Mouse (Mus musculus) liver, embryonic 13.5 days (tissue): Measurements from ENCODE around the gene Xpo6. TPM values are rescaled to one million over a fixed set of nuclear protein-coding genes. Genes with fewer than 3 reads are reported as not detected.

ENCODE experiments used
- ATAC-seq: fragments of 200-750 bp; cut with Nextera tagmentation; 2 replicates; pipeline ENCODE4 v1.8.0; 2017; ENCODE audit warnings: low read depth, mild to moderate bottlenecking, moderate number of reproducible peaks, moderate library complexity
- DNase-seq: peaks from one replicate; pipeline ENCODE4 v3.0.0; 2022
- H3K27ac ChIP-seq: fragments of 300-500 bp; sonication (generic); 2 replicates; pipeline ENCODE4 v1.5.1; 2015; ENCODE audit warnings: moderate library complexity, mild to moderate bottlenecking, inconsistent platforms
- H3K27me3 ChIP-seq: fragments of 300-500 bp; sonication (generic); 2 replicates; pipeline ENCODE4 v1.6.1; 2015; ENCODE audit warnings: mild to moderate bottlenecking, inconsistent platforms
- H3K36me3 ChIP-seq: fragments of 300-500 bp; sonication (generic); 2 replicates; pipeline ENCODE4 v1.6.1; 2015; ENCODE audit warnings: mild to moderate bottlenecking, inconsistent platforms
- H3K4me1 ChIP-seq: fragments of 300-500 bp; sonication (generic); replicated peaks from 2 replicates; pipeline ENCODE4 v1.6.1; 2015; ENCODE audit warnings: inconsistent platforms
- H3K4me2 ChIP-seq: fragments of 300-500 bp; sonication (generic); 2 replicates; pipeline ENCODE4 v1.6.1; 2015; ENCODE audit warnings: inconsistent platforms, mild to moderate bottlenecking, moderate library complexity
- H3K4me3 ChIP-seq: fragments of 300-500 bp; sonication (generic); replicated peaks from 2 replicates; pipeline ENCODE4 v1.5.1; 2015; ENCODE audit warnings: mild to moderate bottlenecking, inconsistent platforms
- H3K9ac ChIP-seq: fragments of 300-500 bp; sonication (generic); 2 replicates; pipeline ENCODE4 v1.6.1; 2015; ENCODE audit warnings: mild to moderate bottlenecking, inconsistent platforms
- H3K9me3 ChIP-seq: fragments of 300-500 bp; sonication (generic); replicated peaks from 2 replicates; pipeline ENCODE4 v1.6.1; 2016; ENCODE audit warnings: inconsistent platforms
- WGBS: fragments of 180-500 bp; shearing (Covaris S2); methylation state at CpG from one replicate; pipeline ENCODE4 v1.1.7; 2015; ENCODE audit not compliant: insufficient replicate concordance; 5-methylcytosine and 5-hydroxymethylcytosine counted together
- polyA plus RNA-seq: library from polyadenylated mRNA; unstranded; fragments of >200 nt; fragmentation: Nextera tagmentation; extraction: Ambion mirVana; gene quantifications from 2 replicates; pipeline ENCODE4 v1.2.1, GENCODE M21; 2015

Xpo6 gene
- polyA plus RNA-seq = 19.5 and 20.6 TPM in 2 replicates

GRCm38 (mm10) chr7:126200178-126200996 is at the start of gene Xpo6:
Xpo6 (minus strand) TSS chr7:126200501.
- peak within 1 kb of the TSS; percentile 94 for H3K4me2 ChIP-seq
- peaks cover 47% of the 10 kb centered on the region for H3K4me1 ChIP-seq
- WGBS = under 1% methylated on average over 57 of the region's 57 CpGs
- H3K27ac ChIP-seq = peak within 1 kb of the TSS; percentile 82
- H3K36me3 ChIP-seq = no peaks in the 10 kb centered on the region
- H3K9me3 ChIP-seq = no peaks in the 10 kb centered on the region
- peak within 1 kb of the TSS; percentile 99 for H3K9ac ChIP-seq
- ATAC-seq (peak; percentile 98), DNase-seq (peak; percentile 94)
- H3K4me3 ChIP-seq = peak within 1 kb of the TSS; percentile 97
- H3K27me3 ChIP-seq = peaks cover 6% of the 10 kb centered on the region; the same call in 1 of the 2 replicates

DNA sequence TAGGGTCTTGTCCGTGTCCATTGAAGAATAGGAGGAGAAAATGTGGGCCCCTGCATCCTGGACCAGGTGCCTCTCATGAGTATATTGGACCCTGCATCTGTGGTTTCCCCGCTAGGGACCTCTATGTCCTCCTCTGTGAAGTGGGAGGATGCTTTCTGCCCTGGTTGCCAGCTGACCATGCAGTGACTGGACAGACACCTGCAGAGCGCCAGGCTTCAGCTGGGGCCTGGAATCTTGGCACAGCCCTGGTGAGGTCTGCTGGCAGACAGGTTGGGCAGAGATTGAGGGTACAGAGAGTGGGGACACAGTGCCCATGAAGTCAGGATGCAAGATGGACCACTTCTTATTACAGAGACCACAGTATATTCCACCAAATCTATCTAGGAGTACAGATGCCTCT is 49.7 kb upstream of the Xpo6 start:
- Histone ChIP-seq H3K4me3 (no peak overlapping the region), H3K27me3 (peaks cover 12% of the 10 kb centered on the region), H3K4me2 (no peak overlapping the region), H3K27ac (no peak overlapping the region), H3K9me3 (no peaks in the 10 kb centered on the region), H3K36me3 (no peaks in the 10 kb centered on the region), H3K9ac (no peak overlapping the region), H3K4me1 (no peaks in the 10 kb centered on the region; the same call in 1 of the 2 replicates)
- DNase-seq = no peak
- ATAC-seq = no peak
- WGBS = 69% methylated on average over 3 of the region's 3 CpGs

DNA sequence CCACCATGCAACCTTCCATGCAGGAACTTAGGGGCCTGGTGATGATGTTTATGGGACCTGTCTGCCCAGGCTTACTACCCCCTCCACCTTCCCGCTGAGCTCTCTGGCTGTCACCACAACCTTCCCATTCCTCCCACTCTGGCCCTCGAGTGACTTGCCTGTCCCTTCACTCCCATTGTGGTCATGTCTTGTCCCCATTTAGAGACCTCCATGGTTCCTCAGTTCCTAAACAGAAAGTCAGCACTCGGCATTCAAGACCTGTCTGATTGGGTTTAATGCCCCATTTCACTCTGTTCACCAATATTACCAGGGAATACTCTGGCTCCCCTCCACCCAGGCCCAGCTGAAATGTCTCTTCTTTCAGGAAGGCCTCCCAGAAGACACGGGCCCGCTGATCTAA is 48.8 kb upstream of the Xpo6 start:
- DNase-seq (no peak), ATAC-seq (no peak)
- 49% methylated on average over 5 of the region's 5 CpGs for WGBS
- H3K9ac ChIP-seq = no peak overlapping the region
- no peak overlapping the region for H3K4me2 ChIP-seq
- no peaks in the 10 kb centered on the region for H3K36me3 ChIP-seq
- no peaks in the 10 kb centered on the region; the same call in 1 of the 2 replicates for H3K4me1 ChIP-seq
- no peaks in the 10 kb centered on the region for H3K9me3 ChIP-seq
- H3K4me3 ChIP-seq = no peak overlapping the region
- H3K27ac ChIP-seq = no peak overlapping the region
- peaks cover 12% of the 10 kb centered on the region for H3K27me3 ChIP-seq

DNA sequence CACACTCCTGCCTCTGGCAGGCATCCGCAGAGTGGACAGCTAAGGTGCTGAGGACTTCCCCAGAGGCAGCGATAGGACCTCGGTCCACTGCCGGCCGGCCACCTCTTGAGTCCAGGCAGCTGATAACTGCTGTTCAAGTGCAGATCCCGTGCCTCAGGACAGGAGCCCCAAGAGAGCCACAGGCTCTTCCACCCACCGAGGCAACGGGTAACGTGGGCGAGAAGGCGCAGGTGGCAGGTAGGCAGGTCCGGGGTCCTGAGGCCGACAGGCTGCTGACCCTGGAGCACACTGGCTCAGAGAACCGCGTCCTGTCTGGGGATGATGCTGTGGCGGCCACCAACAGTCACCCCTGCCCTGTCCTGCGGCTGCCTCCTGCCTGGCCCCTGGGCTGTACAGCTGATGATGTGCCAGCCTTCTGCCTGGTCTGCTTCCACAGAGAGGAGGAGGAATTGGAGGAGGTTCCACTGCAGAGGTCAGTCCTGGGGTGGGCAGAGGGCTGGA is 48.4 kb upstream of the Xpo6 start:
- DNase-seq (no peak), ATAC-seq (no peak)
- H3K4me3 ChIP-seq = no peak overlapping the region
- WGBS = 46% methylated on average over 17 of the region's 17 CpGs
- H3K4me1 ChIP-seq = no peaks in the 10 kb centered on the region; the same call in 1 of the 2 replicates
- no peaks in the 10 kb centered on the region for H3K9me3 ChIP-seq
- peaks cover 12% of the 10 kb centered on the region for H3K27me3 ChIP-seq
- no peak overlapping the region for H3K4me2 ChIP-seq
- no peak overlapping the region for H3K27ac ChIP-seq
- no peaks in the 10 kb centered on the region for H3K36me3 ChIP-seq
- no peak overlapping the region for H3K9ac ChIP-seq

DNA sequence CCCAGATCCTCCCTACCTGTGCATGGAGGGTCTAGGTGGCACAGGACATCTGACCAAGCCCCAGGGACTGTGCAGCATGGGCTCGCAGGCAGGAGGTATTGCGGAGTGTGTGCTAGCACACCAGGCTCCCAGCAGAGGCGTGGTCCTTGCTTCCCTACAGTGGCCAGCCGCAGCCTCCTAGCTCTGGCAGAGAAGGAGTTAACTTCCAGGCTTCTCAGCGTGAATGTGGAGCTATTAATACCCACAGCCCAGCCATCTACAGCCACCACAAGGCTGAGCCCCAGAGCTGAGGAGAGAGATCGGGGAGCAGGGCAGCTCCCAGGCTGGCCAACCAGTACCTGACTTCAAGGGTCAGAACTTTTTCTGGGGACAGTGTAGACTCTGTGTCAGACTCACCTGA is 47.8 kb upstream of the Xpo6 start:
- Histone ChIP-seq H3K27ac (no peak overlapping the region), H3K4me1 (no peaks in the 10 kb centered on the region; the same call in 1 of the 2 replicates), H3K36me3 (no peaks in the 10 kb centered on the region), H3K4me3 (no peak overlapping the region), H3K27me3 (peaks cover 12% of the 10 kb centered on the region), H3K9me3 (no peaks in the 10 kb centered on the region), H3K9ac (no peak overlapping the region), H3K4me2 (no peak overlapping the region)
- WGBS = 9% methylated on average over 6 of the region's 6 CpGs
- DNase-seq = no peak
- ATAC-seq = 0 out of 2 replicates have a peak, but pooled peaks have one; percentile 29

DNA sequence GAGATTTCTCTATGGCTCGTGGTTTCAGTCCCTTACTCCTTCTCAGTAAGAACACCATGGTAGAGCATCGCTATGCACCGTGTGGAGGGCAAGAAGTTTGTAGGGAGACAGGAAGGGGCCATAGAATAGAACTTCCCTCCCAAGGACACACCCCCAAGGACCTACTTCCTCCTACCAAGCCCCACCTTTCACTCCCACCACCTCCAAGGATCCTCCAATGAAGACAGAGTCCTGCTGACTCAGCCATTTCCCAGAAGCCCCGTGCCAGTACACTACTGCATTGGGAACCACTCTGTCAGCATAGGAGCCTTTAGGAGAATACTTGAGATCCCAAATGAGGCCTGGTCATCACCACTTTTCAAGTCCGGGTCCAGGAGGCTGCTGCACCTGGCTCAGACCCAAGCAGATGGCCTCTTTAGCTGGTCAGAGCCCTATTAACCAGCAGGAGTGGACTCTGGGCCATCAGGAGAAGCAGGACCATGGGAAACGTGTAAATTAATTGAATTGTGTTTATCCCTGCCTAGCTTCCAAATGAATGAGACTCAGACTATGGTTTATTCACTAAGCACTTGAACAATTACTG is 44.0 kb upstream of the Xpo6 start:
- DNase-seq = no peak
- Histone ChIP-seq H3K9ac (no peak overlapping the region), H3K4me2 (no peak overlapping the region), H3K4me1 (peaks cover 5% of the 10 kb centered on the region), H3K36me3 (no peaks in the 10 kb centered on the region), H3K9me3 (no peaks in the 10 kb centered on the region), H3K27ac (no peak overlapping the region), H3K4me3 (no peak overlapping the region), H3K27me3 (peaks cover 10% of the 10 kb centered on the region)
- 38% methylated on average over 6 of the region's 6 CpGs for WGBS
- no peak for ATAC-seq

- Histone ChIP-seq H3K36me3 (no peaks in the 10 kb centered on the region), H3K4me2 (no peak overlapping the region), H3K4me1 (peaks cover 22% of the 10 kb centered on the region), H3K9ac (no peak overlapping the region), H3K4me3 (no peak overlapping the region), H3K27ac (no peak overlapping the region), H3K27me3 (no peaks in the 10 kb centered on the region; the same call in 1 of the 2 replicates), H3K9me3 (no peaks in the 10 kb centered on the region)
- 44% methylated on average over 14 of the region's 14 CpGs for WGBS
- no peak for DNase-seq
- ATAC-seq = peak; percentile 69
These were observed 40.6 kb upstream of the Xpo6 start for GRCm38 (mm10) chr7:126240814-126241360.

GRCm38 (mm10) chr7:126236794-126237192 is 36.5 kb upstream of the Xpo6 start:
- Histone ChIP-seq H3K4me2 (no peak overlapping the region), H3K9ac (no peak overlapping the region), H3K27me3 (no peaks in the 10 kb centered on the region), H3K4me3 (no peak overlapping the region), H3K27ac (no peak overlapping the region), H3K36me3 (no peaks in the 10 kb centered on the region), H3K9me3 (no peaks in the 10 kb centered on the region), H3K4me1 (peaks cover 32% of the 10 kb centered on the region)
- peak; percentile 66 for ATAC-seq
- 32% methylated on average over 5 of the region's 5 CpGs for WGBS
- no peak for DNase-seq

- H3K36me3 ChIP-seq = no peaks in the 10 kb centered on the region
These were observed 35.9 kb upstream of the Xpo6 start for GRCm38 (mm10) chr7:126236083-126236793.

DNA sequence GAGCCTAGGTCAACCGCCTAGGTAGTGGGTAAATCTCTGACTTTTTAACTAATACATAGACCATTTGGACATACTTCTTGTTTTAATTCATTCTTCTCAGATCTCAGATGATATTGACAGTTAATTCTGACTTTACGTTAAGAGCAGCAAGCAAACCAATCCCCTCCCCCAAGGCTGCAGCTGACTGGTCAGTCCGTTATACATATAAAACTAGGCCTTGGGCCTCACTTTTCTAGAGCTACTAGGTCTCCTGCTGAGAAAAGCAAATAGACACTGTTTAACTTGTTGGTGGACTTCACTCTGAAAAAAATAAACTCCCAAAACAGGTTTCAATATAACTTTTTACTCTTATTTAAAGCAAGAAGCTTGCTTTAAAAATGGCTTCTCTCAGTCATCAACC is 34.3 kb upstream of the Xpo6 start:
- H3K4me3 ChIP-seq = no peak overlapping the region
- H3K9me3 ChIP-seq = no peaks in the 10 kb centered on the region
- no peak overlapping the region for H3K4me2 ChIP-seq
- H3K27me3 ChIP-seq = no peaks in the 10 kb centered on the region
- ATAC-seq = no peak
- DNase-seq = no peak
- WGBS = 71% methylated on average over 3 of the region's 3 CpGs
- H3K27ac ChIP-seq = no peak overlapping the region
- H3K9ac ChIP-seq = no peak overlapping the region
- H3K4me1 ChIP-seq = peaks cover 30% of the 10 kb centered on the region
- H3K36me3 ChIP-seq = no peaks in the 10 kb centered on the region

More at GRCm38 (mm10) chr7:126236083-126236793, 35.9 kb upstream of the Xpo6 start:
- no peak overlapping the region for H3K4me2 ChIP-seq
- no peak overlapping the region for H3K9ac ChIP-seq
- H3K4me1 ChIP-seq = peaks cover 32% of the 10 kb centered on the region
- H3K4me3 ChIP-seq = no peak overlapping the region
- ATAC-seq (no peak), DNase-seq (no peak)
- no peak overlapping the region for H3K27ac ChIP-seq
- WGBS = 24% methylated on average over 11 of the region's 11 CpGs
- H3K27me3 ChIP-seq = no peaks in the 10 kb centered on the region
- H3K9me3 ChIP-seq = no peaks in the 10 kb centered on the region
